Mouse (Mus musculus) kidney, adult 10 weeks (tissue): ENCODE results near the gene Gm28079. TPM values are rescaled to one million over a fixed set of nuclear protein-coding genes. Genes with fewer than 3 reads are reported as not detected.

Source experiments
- polyA plus RNA-seq: library from polyadenylated mRNA; stranded (reverse); fragments of 350-450 nt; fragmentation: Illumina TruSeq; extraction: RNeasy Lipid Tissue Mini Kit (QIAGEN cat#74804); gene quantifications from one replicate; pipeline ENCODE4 v1.2.3, GENCODE M21; 2014; ENCODE audit warnings: low read depth, low replicate concordance

Gene Gm28079
- not detected for polyA plus RNA-seq

GRCm38 (mm10) chrY:70014799-70015198, at the start of gene Gm28079:
Gene Gm28079, minus strand, starts transcription at chrY:70014899.

